Mouse (Mus musculus) intestine, embryonic 15.5 days (tissue): ENCODE results near the gene Krt9. TPM values are rescaled to one million over a fixed set of nuclear protein-coding genes. Genes with fewer than 3 reads are reported as not detected.

Experiments used
- ATAC-seq: fragments of 200-750 bp; cut with Nextera tagmentation; 2 replicates; pipeline ENCODE4 v1.8.0; 2017; ENCODE audit warnings: moderate TSS enrichment, moderate library complexity
- H3K27ac ChIP-seq: fragments of 300-500 bp; sonication (generic); 2 replicates; pipeline ENCODE4 v1.5.1; 2015; ENCODE audit warnings: mild to moderate bottlenecking, inconsistent platforms
- H3K27me3 ChIP-seq: fragments of 300-500 bp; sonication (generic); replicated peaks from 2 replicates; pipeline ENCODE4 v1.6.1; 2015; ENCODE audit warnings: inconsistent platforms
- H3K36me3 ChIP-seq: fragments of 300-500 bp; sonication (generic); 2 replicates; pipeline ENCODE4 v1.6.1; 2015; ENCODE audit warnings: inconsistent platforms
- H3K4me1 ChIP-seq: fragments of 300-500 bp; sonication (generic); replicated peaks from 2 replicates; pipeline ENCODE4 v1.6.1; 2015; ENCODE audit warnings: inconsistent platforms
- H3K4me2 ChIP-seq: fragments of 300-500 bp; sonication (generic); replicated peaks from 2 replicates; pipeline ENCODE4 v1.6.1; 2015; ENCODE audit warnings: mild to moderate bottlenecking, inconsistent platforms
- H3K4me3 ChIP-seq: fragments of 300-500 bp; sonication (generic); replicated peaks from 2 replicates; pipeline ENCODE4 v1.5.1; 2015; ENCODE audit warnings: inconsistent platforms
- H3K9ac ChIP-seq: fragments of 300-500 bp; sonication (generic); 2 replicates; pipeline ENCODE4 v1.6.1; 2015; ENCODE audit warnings: inconsistent platforms
- H3K9me3 ChIP-seq: fragments of 300-500 bp; sonication (generic); 2 replicates; pipeline ENCODE4 v1.6.1; 2016; ENCODE audit warnings: inconsistent platforms
- WGBS: fragments of 180-500 bp; shearing (Covaris S2); methylation state at CpG from one replicate; pipeline ENCODE4 v1.1.7; 2015; 5-methylcytosine and 5-hydroxymethylcytosine counted together
- polyA plus RNA-seq: library from polyadenylated mRNA; unstranded; fragments of >200 nt; fragmentation: Nextera tagmentation; extraction: Ambion mirVana; gene quantifications from 2 replicates; pipeline ENCODE4 v1.2.1, GENCODE M21; 2015

Gene Krt9
- polyA plus RNA-seq, 1 experiment from 2014 or later: not detected

DNA sequence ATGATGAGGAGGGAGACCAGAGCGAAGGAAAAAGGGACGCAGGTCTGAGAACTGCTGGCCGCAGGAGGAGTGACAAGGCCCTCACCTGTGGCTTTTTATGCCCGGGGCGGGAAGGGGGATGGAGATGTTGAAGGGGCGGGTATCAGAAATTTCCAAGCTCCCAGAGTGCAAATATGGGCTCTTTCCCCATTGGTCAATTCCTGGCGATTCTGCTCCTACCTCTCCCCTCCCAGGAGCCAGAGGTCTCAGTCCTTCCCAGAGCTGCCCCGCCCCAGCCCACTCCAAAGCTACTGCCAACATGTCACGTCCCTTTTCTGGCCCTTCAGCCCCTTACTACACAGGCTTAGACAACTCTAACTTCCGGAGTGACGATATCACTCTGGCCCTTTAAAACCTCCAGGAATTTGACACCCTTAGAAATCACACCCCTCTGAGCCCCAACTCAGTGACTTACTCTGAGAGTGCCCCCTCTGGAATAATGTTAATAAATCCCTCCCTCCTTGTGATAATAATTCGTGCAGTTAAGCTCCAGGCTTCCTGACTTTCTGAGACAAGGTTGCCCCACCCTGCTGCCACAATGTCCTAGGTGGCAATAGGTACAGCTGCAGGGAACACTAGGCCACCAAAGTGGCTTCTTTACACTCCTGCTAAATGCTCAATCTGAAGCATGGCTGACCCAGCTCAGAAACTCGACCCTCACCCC, 47.0 kb downstream of the Krt9 start:
- H3K4me3 ChIP-seq: peak overlapping the region; percentile 49
- H3K4me2 ChIP-seq: peak overlapping the region; percentile 47
- no peaks in the 10 kb centered on the region for H3K36me3 ChIP-seq
- H3K27ac ChIP-seq: peak overlapping the region; percentile 87
- no peaks in the 10 kb centered on the region for H3K9me3 ChIP-seq
- peaks cover 35% of the 10 kb centered on the region for H3K4me1 ChIP-seq
- peaks cover 11% of the 10 kb centered on the region for H3K27me3 ChIP-seq
- ATAC-seq: peak; percentile 88
- 3% methylated on average over 13 of the region's 13 CpGs for WGBS
- peak overlapping the region; percentile 55 for H3K9ac ChIP-seq

DNA sequence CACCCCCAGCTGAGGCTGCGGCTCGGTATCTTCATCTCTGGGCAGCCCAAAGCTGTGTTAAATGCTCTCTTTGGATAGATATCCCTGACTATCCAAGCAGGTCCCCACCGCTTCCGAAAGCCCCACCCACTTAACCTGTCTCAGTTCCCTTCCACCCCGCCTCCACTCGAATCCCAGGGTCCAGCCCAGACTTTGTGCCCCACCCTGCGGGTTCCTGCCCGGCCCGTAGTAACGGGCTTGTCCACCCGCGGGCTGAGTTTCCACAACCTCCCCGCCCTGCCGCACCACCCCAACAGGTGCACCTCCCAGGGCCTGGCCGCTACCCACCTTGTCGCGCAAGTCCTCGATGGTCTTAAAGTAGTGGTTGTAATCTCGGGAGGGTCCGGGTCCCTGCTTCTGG, 47.9 kb downstream of the Krt9 start:
- H3K27me3 ChIP-seq: peaks cover 11% of the 10 kb centered on the region
- H3K36me3 ChIP-seq: no peaks in the 10 kb centered on the region
- peak overlapping the region; percentile 87 for H3K27ac ChIP-seq
- 1% methylated on average over 20 of the region's 20 CpGs for WGBS
- H3K9ac ChIP-seq: peak overlapping the region; percentile 55
- H3K4me1 ChIP-seq: peaks cover 34% of the 10 kb centered on the region
- H3K9me3 ChIP-seq: no peaks in the 10 kb centered on the region
- peak overlapping the region; percentile 49 for H3K4me3 ChIP-seq
- peak; percentile 49 for ATAC-seq
- H3K4me2 ChIP-seq: peak overlapping the region; percentile 47

GRCm38 (mm10) chr11:100140966-100141365, 52.1 kb downstream of the Krt9 start:
- H3K27ac ChIP-seq: peak overlapping the region; percentile 87
- H3K36me3 ChIP-seq: no peaks in the 10 kb centered on the region
- H3K4me3 ChIP-seq: no peak overlapping the region
- H3K9ac ChIP-seq: peak overlapping the region; percentile 6; the same call in 1 of the 2 replicates
- H3K4me2 ChIP-seq: 0 out of 2 replicates have a peak overlapping the region, but pooled peaks have one; percentile 3
- H3K4me1 ChIP-seq: peaks cover 30% of the 10 kb centered on the region
- no peak for ATAC-seq
- H3K9me3 ChIP-seq: no peaks in the 10 kb centered on the region
- WGBS: 61% methylated on average over 21 of the region's 21 CpGs
- peaks cover 11% of the 10 kb centered on the region for H3K27me3 ChIP-seq

DNA sequence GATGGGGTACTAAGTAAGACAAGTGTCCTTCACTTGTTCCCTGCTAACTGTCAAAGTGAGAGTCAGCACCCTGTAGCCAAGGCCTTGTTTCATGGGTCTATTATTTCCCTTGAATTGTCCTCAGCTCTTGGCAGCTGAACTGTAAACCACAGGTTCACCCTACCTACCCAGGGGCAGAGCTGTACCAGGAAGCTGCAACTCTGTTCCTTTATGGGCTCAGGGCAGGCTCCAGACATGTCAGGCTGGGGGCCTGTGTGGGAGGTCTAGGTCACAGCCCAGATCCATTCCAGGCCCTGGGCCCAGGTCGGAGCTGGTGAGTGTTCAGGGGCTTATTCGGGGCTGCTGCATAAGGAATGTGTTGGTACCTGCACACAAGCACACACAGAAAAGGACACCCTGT, 53.7 kb downstream of the Krt9 start:
- Histone ChIP-seq H3K27me3 (no peaks in the 10 kb centered on the region; the same call in 1 of the 2 replicates), H3K36me3 (no peaks in the 10 kb centered on the region), H3K9me3 (no peaks in the 10 kb centered on the region), H3K27ac (peak overlapping the region; percentile 87), H3K9ac (no peak overlapping the region), H3K4me1 (peaks cover 31% of the 10 kb centered on the region), H3K4me3 (no peak overlapping the region), H3K4me2 (peak overlapping the region; percentile 17; the same call in 1 of the 2 replicates)
- WGBS: 30% methylated on average over 2 of the region's 2 CpGs
- peak; percentile 64 for ATAC-seq

- ATAC-seq: peak; percentile 87
- H3K9me3 ChIP-seq: no peaks in the 10 kb centered on the region
- H3K4me3 ChIP-seq: no peak overlapping the region
- peak overlapping the region; percentile 87 for H3K27ac ChIP-seq
- peak overlapping the region; percentile 28; the same call in 1 of the 2 replicates for H3K4me2 ChIP-seq
- H3K27me3 ChIP-seq: no peaks in the 10 kb centered on the region
- peaks cover 31% of the 10 kb centered on the region for H3K4me1 ChIP-seq
- no peak overlapping the region for H3K9ac ChIP-seq
- H3K36me3 ChIP-seq: no peaks in the 10 kb centered on the region
- 50% methylated on average over 7 of the region's 7 CpGs for WGBS
Measured at GRCm38 (mm10) chr11:100138809-100139208, 54.2 kb downstream of the Krt9 start.

DNA sequence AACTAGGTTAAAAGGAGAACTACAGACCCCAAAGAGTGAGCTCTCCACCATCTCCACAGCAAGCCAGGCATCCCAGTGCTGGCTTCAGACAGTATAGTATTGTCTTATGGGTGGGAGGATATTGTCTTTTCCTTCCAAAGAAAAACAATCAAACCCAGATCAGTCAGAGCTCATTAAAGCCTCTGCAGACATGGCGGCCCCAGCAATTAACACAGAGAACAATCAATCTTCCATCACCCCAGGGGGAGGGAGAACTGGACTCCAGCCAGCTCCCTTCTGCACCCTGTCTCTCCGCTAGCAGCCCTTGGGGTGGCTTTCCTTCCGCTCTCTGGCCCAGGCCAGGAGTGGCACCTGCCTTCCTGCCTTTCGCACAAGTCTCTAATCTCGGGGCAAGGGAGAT, 55.4 kb downstream of the Krt9 start:
- H3K4me3 ChIP-seq: no peak overlapping the region
- H3K9ac ChIP-seq: no peak overlapping the region
- peaks cover 31% of the 10 kb centered on the region for H3K4me1 ChIP-seq
- ATAC-seq: peak; percentile 34
- H3K27me3 ChIP-seq: no peaks in the 10 kb centered on the region
- H3K36me3 ChIP-seq: no peaks in the 10 kb centered on the region
- H3K9me3 ChIP-seq: no peaks in the 10 kb centered on the region
- peak overlapping the region; percentile 58 for H3K27ac ChIP-seq
- no peak overlapping the region for H3K4me2 ChIP-seq
- 38% methylated on average over 5 of the region's 5 CpGs for WGBS

Other genes with a start within 250 kb of the Krt9 start
- gene Krtap9-5, start 244.8 kb downstream of the Krt9 start, polyA plus RNA-seq: not detected in 2 replicates
- not detected in 2 replicates for gene Krtap29-1, start 214.2 kb downstream of the Krt9 start, polyA plus RNA-seq
- not detected in 2 replicates for gene Krtap16-1, start 206.6 kb downstream of the Krt9 start, polyA plus RNA-seq
- gene Krtap17-1, start 199.3 kb downstream of the Krt9 start, polyA plus RNA-seq: 0.26 TPM in 1 of 2 replicates, not detected in the other
- gene Krt33a, start 177.0 kb downstream of the Krt9 start, polyA plus RNA-seq: not detected in 2 replicates
- 0.09 TPM in 1 of 2 replicates, not detected in the other for gene Krt33b, start 163.4 kb downstream of the Krt9 start, polyA plus RNA-seq
- gene Krt34, start 151.7 kb downstream of the Krt9 start, polyA plus RNA-seq: not detected in 2 replicates
- not detected in 2 replicates for gene Krt31, start 142.7 kb downstream of the Krt9 start, polyA plus RNA-seq
- 0.11 TPM in 1 of 2 replicates, not detected in the other for gene Krt32, start 105.0 kb downstream of the Krt9 start, polyA plus RNA-seq
- not detected in 2 replicates for gene Krt35, start 97.0 kb downstream of the Krt9 start, polyA plus RNA-seq
- gene Krt36, start 87.6 kb downstream of the Krt9 start, polyA plus RNA-seq: not detected in 2 replicates
- gene Krt13, start 71.7 kb downstream of the Krt9 start, polyA plus RNA-seq: 0.50 and 0.58 TPM in 2 replicates
- 4.7 and 5.9 TPM in 2 replicates for gene Krt15, start 57.3 kb downstream of the Krt9 start, polyA plus RNA-seq
- 743 and 782 TPM in 2 replicates for gene Krt19, start 44.6 kb downstream of the Krt9 start, polyA plus RNA-seq
- 8.6 and 9.6 TPM in 2 replicates for gene Krt14, start 14.3 kb upstream of the Krt9 start, polyA plus RNA-seq
- gene Krt16, start 55.7 kb upstream of the Krt9 start, polyA plus RNA-seq: not detected in 2 replicates
- 11.6 and 12.7 TPM in 2 replicates for gene Krt17, start 67.8 kb upstream of the Krt9 start, polyA plus RNA-seq
- gene Krt42, start 76.6 kb upstream of the Krt9 start, polyA plus RNA-seq: not detected in 2 replicates
- 1,793 and 1,952 TPM in 2 replicates for gene Eif1, start 126.6 kb upstream of the Krt9 start, polyA plus RNA-seq
- 2.1 and 2.4 TPM in 2 replicates for gene Gast, start 141.2 kb upstream of the Krt9 start, polyA plus RNA-seq
- 13.9 and 15.5 TPM in 2 replicates for gene Hap1, start 162.9 kb upstream of the Krt9 start, polyA plus RNA-seq
- gene Jup, start 204.5 kb upstream of the Krt9 start, polyA plus RNA-seq: 133 and 139 TPM in 2 replicates
- gene P3h4, start 221.6 kb upstream of the Krt9 start, polyA plus RNA-seq: 44.1 and 45.4 TPM in 2 replicates
- gene Fkbp10, start 222.5 kb upstream of the Krt9 start, polyA plus RNA-seq: 84.2 and 86.6 TPM in 2 replicates
- 94.2 and 100 TPM in 2 replicates for gene Nt5c3b, start 248.6 kb upstream of the Krt9 start, polyA plus RNA-seq
- 0.35 and 0.47 TPM in 2 replicates for gene Klhl10, start 248.7 kb upstream of the Krt9 start, polyA plus RNA-seq